Mouse (Mus musculus) frontal cortex, adult (tissue): ENCODE results near the gene Fbrsl1.

Source experiments
- ATAC-seq: cut with Nextera tagmentation; 2 replicates; pipeline ENCODE4 v1.9.2; 2017; ENCODE audit warnings: mild to moderate bottlenecking, moderate library complexity, mixed read lengths; ENCODE audit not compliant: low TSS enrichment

The Fbrsl1 gene

DNA sequence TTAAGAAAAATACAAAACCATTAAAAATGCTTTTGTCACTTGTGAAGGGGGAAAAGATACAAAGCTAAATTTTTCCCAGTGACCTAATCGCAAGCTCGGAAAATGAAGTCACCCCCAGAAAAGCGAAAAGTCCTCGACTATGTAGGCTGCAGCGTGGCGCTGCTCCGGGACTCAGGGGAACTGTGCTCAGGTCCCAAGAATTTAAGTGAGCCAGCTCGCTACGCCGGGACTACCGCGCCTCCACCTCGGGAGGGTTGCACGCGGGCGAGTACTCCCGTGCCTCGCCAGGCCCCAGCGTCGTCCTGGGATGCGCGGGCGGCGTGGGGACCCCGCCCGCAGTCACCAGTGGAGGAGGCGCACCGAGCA, 85.5 kb downstream of the Fbrsl1 start:
- no peak; the same call in 1 of the 2 replicates for ATAC-seq

GRCm38 (mm10) chr5:110361465-110361864, 86.8 kb downstream of the Fbrsl1 start:
- ATAC-seq = no peak

- peak; percentile 73; the same call in 1 of the 2 replicates for ATAC-seq
These were observed 90.6 kb downstream of the Fbrsl1 start for GRCm38 (mm10) chr5:110357531-110358179.

DNA sequence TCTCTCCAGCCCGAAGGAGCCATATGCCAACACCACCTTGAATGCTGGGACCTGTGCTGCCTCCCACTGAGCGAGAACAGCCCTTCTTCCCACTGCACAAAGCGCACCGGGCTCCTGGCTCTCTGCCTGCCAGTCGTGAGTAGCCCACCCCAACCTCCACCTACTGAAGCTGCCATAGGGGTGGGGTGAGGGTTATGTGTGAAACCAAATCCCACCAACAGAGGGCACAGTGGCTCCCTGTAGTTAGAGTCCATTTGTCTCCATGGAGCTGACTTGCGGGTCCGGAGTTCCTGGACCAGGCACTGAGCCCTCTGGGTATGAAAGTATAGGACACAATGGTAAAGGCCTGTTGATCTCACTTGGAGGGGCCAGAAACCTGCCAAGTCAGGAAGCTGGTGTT, 93.6 kb downstream of the Fbrsl1 start:
- 0 out of 2 replicates have a peak, but pooled peaks have one; percentile 41 for ATAC-seq

DNA sequence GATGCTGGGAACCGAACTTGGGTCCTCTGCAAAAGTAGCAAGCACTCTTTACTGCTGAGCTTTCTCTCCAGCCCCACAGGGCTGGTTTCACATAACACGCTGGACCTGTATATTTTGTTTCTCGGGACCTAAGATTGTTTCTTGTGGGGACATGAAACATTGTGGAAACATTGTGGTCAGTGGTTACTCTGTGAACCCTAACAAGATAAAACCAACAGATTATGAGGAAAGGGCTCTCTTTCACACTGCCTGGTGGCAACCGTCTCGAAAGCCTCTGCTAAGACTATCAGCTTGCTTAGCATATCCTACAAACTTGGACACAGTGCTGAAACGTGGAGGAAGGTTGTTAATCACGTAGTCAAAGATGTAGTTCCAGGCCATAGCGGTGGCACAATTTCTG, 101.3 kb downstream of the Fbrsl1 start:
- ATAC-seq = no peak

- no peak for ATAC-seq
These were observed 102.8 kb downstream of the Fbrsl1 start for GRCm38 (mm10) chr5:110345553-110345952.

GRCm38 (mm10) chr5:110344524-110344923, 103.8 kb downstream of the Fbrsl1 start, which contains the start of gene Lrcol1:
Gene Lrcol1, plus strand, starts transcription at chr5:110344730.
- no peak for ATAC-seq

GRCm38 (mm10) chr5:110342648-110343284, 105.5 kb downstream of the Fbrsl1 start, which contains the start of gene P2rx2:
Gene P2rx2, minus strand, starts transcription at chr5:110343212.
- ATAC-seq = peak; percentile 57; the same call in 1 of the 2 replicates

DNA sequence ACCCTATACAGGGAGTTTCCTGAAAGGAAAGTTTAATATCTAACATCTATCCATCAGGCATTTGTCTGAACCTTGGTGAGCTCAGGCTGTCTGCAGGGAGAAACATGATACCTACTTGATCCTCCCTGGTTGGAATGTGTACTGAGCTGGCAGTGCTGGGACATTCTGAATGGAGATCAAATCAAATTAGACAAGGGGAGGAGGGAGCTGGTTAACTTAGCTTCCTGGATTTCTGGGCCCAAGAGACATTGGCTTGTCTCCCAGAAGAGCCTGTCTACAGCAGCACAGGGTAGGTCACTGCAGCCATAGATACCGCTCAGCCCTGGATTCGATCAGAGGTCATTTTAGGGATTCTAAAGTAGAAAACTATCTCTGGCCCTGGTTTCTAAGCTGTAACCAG, 109.5 kb downstream of the Fbrsl1 start:
- ATAC-seq = no peak

- ATAC-seq = no peak
These were observed 117.8 kb downstream of the Fbrsl1 start for GRCm38 (mm10) chr5:110330508-110330907.

DNA sequence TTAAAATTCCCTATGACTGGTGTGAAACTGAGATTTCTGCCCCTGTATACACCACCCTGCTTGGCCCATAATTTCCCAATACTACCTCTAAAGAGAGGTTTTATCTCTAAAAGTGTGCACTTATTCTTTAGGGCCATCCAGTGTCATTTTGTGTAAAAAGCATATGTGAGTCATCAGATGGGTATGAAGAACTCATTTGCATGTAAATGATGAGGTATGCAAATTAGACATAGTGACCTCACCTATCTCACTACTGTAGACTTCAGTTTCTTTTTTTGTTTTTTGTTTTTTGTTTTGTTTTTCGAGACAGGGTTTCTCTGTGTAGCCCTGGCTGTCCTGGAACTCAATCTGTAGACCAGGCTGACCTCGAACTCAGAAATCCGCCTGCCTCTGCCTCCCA, 135.2 kb downstream of the Fbrsl1 start:
- no peak for ATAC-seq
